Mouse (Mus musculus) layer of hippocampus, adult 9-10 months (tissue): Measurements from ENCODE around the gene Top1.
A peak's percentile ranks its signal among the peaks of the same experiment; 100 is the strongest.

Experiments used
- DNase-seq: peaks from one replicate; pipeline ENCODE4 v3.0.0; 2022; ENCODE audit warnings: low spot score

Gene Top1

DNA sequence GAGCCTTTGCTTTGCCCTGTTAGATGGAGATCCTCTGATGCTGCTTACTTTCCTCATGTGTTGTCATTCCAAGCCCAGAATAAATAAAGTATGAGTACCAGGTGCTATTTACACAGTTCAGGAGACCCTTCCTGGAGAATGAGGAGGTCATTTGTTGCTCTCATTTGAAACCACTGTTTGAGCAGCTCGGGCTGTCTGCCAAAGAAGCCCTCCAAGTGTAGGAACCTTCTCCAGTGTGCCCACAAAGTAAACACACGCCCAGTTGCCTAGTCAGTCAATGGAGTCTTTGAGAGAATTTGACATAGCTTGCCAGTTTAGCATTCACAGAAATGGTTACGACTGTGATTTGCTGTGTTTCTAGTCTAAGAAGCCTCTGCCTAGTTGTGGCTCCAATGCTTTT is 73.1 kb downstream of the Top1 start:
- DNase-seq, result no peak

DNA sequence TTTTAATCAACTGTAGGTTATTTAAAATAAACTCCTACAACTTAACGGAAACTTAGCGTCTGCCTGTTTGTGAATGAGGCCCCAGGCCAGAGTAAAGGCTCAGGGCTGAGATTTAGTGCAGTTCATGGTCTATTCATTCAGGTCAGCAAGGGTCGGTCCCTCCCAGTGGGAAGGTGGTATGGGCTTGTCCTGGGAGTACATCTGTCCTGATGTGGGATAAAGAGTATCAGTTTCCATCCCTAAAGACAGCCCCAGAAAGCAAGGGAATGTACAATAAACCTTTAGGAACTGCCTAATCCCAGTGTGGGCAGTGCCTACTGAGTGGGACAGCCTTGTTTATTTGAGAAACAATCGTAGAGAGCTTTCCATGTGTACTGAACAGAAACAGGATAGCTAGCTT is 77.0 kb downstream of the Top1 start:
- no peak for DNase-seq

DNA sequence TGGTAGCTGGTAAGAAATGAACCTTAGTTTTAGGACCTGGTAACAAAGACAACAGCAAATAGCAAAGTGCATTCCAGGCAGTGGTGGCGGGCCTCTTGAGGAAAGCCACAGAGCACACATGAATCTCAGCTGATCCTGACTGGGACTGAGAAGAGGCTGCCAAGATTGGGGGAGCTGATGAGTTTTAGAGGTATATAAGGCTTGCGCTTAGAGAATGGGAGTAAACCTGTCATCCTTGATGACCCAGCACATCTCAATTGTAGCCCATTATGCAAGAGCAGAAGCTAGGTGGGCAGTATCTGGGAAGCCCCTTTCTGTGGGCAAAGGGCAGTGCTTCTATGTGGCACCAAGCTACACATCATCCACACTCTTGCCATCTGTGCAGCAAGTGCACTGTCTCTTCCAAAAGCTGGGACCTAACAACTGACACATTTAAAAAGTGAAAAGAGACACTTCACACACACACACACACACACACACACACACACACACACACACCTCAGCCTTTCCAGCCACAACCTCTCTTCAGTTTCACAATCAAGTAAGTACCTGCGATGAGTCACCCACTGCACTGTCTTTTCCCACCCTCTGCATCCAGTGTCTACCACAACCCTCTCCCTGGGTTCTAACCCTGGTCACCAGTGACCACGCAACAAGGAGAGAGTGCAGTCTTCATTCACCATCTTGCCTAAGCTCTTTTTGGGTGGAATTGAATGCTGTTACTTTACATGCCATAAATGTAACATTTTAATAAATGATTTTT is 78.1 kb downstream of the Top1 start:
- DNase-seq, result no peak

DNA sequence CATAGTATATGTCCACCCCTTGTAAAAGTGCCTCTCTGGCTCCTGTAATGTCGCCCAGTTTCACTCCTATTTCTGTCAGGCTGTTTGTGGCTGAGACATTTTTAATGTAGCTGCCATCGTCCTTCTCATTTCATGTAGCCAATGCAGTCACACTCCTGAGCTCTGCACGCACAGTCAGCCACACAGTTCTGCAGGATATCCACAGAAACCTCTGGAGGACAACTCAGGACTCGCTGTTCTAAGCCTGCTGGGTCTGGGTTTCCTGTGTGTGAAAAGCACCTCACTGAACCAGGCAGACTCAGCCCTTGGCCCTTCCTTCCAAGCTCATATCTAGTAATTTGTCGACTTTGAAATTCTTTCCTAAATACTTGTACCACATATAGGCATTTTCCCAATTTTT is 78.8 kb downstream of the Top1 start:
- no peak for DNase-seq

DNA sequence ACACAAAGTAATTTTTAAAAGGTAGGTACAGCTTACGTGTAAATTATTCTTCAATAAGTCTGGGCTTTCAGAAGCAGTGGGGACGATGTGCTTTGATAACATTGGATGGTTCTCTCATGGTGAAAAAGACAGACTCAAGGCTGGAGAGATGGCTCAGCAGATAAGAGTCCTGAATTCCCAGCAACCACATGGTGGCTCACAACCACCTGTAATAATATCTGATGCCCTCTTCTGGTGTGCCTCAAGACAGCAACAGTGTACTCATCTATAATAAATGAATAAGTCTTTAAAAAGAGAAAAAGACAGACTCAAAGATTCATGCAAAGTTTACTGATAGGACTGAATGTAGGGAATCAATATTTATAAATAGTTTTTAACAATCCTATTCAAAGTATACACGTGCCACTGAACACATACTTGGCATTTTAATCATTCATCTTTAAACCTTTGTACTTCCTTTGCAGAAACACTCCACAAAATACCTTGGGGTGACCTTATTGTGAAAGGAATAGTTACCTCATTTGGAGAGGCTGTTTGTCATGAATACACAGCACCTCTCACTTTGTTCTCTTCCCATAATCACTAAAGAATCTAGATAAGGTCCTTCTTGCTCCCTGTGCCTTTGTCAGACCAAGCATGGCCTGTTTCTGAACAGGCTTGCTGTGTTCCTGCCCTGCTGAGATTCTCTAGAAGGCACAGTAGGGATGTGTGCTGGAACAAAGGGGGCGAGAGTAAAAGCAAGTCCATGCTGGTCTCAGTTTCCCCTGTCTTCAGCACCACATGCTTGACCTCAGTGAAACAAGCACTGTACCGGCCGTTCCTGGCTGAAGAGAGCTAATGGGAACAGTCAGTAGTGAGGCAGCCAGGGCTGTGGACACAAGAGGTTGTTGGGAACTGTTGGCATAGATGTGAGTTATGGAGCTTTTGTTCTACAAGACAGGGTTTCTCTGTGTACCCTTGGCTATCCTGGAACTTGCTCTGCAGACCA is 80.5 kb downstream of the Top1 start:
- no peak for DNase-seq

DNA sequence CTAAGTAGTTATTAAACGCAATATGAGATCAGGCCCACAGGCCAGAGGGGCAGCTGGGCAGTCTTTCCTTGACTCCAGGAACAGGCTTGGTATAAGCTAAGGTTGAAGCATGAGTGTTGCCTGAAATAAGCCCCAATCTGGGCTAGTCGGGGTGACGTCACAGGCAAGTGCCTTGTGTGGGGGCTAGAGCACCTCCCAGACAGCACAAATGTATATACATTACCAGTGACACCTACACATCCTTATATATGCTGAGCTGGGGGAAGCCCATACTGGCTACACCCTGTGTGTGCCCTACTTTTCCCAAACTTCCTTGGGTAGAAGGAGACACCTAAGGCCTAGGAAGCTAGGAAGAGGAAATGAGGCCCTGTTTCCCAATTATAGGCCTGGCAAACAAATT is 83.3 kb downstream of the Top1 start:
- DNase-seq, result no peak

DNA sequence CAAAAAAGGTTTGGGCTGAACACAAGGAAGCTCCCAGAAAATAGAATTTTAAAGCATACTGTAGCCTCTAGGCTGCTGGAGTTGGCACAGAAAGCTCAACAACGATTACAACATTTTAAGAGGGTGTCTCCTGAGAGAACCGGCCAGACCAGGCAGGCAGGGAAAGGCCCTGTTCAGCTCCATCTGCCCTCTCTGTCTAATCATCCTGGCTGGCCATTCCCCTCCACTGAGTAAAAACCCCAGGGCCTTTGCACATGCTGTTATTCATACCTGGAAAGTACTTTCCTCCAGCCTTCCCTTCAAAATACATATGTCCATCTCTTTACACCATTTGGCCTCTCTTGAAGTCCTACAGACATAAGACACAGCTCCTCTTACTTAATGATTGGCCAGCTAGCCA is 83.7 kb downstream of the Top1 start:
- DNase-seq, result no peak

DNA sequence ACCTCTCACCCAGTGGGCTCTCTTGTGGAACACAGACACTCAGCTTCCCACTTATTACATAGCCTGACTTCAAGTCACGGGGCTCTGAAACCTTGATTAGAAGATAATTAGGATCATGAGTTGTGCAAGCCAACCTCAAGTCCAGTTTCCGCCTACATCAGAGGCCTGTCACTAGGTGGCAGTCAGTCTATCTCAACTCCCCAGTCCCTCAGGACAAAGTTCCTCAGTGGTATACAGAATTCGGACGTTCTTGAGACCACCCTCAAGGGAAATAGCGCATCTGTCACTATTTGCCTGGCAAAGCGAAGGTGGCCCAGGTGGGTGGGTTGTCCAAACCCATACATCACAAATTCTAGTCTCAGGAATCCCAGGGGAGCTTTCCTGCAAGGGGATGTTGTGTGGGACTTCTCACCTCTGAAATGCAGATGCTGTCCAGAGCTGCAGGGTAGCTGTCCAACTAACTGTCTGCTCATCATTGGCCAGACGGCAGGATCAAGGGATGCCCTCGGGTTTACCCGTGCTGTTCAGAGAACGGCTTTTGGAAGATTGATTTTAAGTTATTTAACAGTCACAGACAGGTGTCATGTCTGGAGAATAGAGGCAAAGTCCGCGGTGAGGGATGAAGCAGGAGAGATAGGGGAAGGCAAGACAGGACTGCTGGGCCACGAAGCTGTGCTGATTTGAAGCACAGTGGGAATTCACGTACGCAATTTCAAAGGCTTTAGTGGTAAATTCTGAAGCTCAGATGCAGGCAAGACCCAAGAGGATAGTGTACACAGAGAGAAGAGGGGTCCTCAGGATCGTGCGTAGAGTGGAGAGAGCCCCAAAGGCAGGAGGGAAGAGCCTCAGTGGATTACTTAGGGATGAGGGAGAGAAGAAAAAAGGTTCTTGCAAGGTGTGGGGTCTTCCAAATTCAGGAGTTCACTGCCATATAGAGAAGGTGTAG is 84.4 kb downstream of the Top1 start:
- DNase-seq, result no peak

DNA sequence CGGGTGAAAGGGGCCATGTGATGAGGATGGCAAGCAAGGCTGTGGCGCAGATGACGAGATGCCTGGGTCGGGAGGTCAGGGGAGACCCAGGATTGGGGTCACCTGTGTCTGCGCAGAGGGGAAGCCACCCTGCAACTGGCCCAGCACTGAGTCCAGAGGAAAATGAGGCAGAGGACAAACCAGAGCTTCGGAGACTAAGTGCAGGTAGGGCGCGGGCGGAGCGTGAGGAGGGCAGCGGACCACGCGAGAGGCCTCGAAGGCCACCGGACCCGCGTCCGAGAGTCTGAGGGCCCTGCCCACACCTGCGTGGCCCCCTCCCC is 85.1 kb downstream of the Top1 start:
- DNase-seq, result no peak

DNA sequence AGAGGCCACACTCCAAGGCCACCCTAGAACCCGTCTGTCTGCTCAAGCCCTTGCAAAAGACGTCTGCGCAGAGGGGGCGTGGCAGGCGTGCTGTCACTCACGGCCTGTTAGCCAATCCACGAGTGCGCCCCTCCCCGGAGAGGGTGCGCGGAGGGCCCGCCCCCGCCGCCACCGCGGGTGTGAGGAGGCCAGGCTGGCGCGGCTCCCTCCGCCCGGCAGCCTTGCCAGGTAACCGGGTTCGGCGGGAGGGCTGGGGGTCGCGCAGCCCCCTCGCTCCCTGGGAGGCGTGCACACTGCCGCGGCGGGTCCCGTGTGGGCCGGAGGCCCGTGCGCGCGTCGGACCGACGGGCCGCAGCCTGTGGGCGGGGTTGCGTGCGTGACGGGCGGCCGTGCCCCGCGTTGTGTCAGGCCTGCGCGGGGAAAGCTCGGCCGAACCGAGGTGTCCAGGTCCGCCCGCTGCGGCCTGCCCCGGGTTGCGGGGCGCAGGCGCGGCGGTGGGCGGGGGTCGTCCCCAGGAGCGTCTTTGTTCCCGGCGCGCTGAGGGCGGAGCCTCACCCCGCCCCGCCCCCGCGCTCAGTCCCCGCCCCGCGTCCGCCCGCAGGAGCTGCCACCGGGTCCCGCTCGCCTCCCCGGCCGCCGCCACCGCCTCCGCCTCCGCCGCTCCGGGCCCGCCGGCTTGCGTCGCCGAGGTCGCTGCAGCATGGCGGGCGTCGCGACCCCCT is 85.6 kb downstream of the Top1 start, which contains the start of gene Plcg1:
TSS of gene Plcg1 (plus strand) at position 184 of the 722 bp plus-strand sequence.
- DNase-seq, result peak; percentile 61

DNA sequence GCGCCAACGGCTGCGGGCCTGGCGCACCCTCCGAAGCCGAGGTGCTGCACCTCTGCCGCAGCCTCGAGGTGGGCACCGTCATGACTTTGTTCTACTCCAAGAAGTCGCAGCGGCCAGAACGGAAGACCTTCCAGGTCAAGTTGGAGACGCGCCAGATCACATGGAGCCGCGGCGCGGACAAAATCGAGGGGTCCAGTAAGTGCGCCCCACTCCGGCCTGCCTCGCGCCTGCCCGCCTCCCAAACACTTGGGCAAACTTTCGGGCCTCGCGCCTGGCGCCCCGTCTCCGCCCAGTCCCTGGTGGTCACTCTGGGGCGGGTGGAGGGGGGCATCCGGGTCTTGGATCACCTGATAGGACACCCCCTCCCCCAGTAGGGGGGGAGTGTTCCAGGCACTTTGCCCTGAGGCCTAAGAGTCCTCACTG is 86.2 kb downstream of the Top1 start:
- DNase-seq, result no peak

DNA sequence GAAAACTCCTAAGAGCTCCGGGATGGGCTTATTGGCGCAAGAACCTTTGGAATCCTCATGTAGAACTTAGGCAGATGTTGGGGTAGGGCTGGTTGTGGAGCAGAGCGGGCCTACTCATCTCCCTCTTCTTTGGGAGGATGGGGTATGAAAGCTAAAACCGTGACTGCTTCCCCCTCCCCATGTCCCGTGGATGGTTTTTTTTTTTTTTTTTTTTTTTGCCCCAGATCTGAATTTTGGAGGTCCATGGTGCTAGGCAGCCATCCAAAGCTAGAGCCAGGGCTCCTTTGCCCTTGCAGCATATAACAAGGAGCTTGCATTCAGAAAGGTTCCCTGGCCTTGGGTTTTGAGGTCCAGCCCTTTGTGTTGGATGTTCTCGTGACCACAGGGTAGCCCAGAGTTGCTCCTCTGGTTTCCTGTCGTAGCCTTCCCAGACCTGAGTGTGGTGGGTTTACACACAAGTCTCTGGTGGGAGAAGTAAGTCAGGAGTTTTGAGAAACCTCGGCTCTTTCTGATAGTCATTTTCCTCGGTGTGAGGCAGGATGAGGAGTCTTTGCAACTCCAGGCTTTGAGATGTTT is 86.8 kb downstream of the Top1 start:
- no peak for DNase-seq

DNA sequence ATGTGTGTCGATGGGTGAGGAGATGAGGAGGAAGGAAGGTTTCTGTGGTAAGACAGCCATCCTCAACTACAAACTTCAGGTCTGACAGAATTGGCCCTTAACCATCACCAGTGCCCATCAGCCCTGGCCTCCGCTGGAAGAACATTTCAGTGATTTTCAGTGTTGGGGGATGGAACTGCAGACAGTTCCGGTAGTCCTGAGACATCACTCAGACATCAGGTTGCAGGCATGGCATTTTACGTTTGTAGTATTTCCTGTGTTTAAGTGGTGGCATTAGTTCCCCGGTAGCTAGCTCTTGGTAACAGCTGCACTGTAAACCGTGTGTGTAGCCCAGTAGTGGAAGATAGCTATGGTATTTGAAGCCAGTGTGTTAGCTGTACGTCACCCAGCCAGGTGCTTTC is 87.4 kb downstream of the Top1 start:
- DNase-seq, result no peak

DNA sequence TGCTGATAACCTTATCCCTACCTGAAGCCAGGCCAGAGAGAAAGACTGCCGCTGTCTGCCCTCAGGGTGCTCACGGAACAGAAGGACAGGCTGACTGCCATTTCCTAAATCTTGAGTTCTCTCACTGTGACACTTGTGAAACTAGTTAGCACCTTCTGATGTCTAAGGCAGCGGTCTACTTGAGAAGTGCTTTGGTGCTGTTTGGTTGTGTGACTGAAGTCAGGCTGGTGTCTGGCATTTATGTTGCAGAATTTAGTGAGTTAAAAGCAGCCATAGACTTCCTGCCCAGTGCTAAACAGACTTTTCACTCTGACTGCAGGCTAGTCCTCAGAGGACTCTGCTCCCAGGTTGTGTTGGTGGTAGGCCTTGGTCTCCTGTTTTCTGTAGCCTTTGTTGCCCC is 88.6 kb downstream of the Top1 start:
- no peak for DNase-seq

DNA sequence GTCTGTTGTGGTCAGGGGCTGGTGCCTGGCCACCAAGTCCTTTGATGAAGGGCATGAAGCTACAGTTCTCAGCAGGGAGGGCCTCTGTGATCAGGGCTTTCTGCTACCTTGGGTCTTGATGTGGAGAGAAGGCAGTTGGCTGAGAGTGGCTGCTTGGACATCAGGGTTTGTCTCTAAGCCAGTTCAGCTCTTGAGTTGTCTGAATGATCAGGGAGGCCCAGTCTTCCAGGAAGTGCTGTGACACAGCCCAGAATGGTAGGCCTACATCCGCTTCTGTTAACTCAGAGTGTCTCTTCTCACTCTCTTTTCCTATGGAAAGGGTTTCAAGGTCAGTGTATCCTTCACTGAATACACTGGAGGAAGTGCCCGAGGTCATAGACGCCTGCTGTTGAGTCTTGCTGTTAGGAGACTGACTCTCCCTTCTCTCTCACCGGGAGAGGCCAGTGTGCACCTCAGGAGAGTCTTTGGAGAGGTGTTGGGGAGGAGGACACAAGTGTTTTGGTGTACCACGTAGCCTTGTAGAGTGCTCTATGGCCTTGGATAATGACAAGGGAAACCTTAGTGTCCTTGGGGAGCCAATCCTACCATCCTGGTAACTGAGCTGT is 90.1 kb downstream of the Top1 start:
- DNase-seq, result no peak

DNA sequence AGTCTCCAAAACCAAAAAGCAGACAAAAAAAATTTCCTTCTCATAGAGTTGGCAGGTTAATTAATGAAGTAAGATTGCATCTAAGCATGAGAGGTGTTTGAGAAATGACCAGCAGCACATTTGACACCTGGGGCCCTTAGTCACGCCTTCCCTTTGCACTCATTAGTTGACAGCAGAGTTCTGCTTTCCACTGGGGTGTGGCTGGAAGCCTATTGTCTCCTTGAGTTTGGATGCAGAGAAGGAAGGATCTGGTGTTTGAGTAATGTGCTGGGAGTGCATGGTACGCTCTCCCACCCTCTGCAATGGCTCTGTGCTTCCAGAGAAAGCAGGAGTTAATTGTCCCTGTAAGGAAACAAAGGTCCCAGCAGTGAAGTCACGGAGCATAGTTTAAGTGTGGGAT is 90.8 kb downstream of the Top1 start:
- DNase-seq, result no peak

DNA sequence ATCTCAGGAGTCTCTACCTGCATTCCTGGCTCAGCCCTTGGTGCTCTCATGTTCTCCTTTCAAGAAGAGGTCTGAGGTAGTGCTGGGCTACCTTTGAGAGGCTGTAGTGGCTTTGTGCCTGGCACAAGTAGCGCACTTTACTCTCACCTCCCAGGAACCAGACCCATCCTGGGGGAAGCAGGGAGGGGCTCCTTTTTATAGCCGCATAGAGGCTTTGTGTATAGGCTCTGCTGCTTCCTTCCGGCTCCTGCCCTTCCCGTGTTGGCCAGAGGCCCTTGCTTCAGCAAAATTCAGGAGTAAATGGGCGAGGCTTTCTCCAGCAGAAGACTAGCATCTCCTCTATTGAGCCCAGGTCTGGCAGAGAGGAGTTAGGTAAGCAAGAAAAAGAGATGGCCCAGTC is 92.7 kb downstream of the Top1 start:
- no peak for DNase-seq

DNA sequence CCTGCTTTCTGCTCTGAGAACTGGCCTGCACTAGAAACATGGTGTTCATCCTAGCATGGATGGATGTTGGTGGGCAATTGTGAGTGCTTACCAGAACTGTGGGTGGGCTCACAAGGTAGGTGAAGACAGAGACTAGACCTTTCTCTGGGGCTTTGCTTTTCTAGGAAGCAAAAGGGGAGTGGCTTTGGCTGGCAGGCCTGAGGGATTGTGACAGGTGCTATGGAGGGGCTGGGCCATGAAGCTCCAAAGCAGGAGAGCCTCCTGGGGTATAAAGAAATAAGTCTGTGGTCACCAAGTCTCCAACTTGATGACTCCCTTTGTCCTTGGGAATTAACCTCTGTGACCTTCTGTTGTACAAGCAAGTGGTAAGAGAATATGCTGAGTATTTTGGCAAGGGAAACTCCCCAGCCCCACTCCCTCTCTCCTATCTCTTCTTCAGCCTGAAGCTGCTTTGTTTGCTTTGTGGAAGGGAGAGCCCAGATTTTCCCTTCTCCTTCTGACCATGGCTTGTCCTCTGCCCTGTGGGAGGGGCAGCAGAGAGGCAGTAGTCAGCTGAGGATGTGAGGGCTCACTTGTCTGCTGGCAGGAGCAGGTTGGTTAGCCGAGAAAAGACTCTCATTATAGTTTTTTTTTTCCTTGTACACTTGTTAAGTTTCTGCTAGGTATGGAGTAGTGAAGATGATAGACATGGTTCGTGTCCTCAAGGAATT is 94.1 kb downstream of the Top1 start:
- DNase-seq, result no peak

DNA sequence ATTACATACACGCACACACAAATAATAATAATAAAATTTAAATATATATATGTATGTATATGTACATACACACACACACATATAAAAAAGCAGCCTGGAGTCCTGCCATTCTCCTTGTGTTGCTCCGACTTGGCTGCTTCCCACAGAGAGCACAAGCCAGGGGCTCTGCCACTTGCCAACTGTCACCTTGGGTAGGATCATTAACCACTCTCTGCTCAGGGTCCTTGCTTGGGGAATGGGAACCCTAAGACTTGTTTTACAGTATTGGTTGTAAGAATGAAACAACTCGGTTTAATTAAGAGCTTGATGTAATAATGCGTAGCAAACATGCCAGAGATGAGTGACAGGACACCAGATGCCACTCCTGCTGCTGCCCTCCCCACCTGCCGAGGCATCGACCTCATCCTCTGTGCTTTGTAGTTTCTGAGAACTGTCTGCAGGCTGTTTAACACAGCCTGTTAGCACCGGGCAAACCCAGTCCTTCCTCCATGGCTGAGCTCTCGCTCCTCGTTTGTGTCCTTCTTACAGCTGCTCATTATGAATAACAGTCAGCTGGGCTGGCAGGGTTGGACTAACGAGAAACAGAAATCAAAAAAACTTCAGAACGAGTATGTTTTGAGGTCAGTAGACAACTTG is 95.0 kb downstream of the Top1 start:
- no peak for DNase-seq

DNA sequence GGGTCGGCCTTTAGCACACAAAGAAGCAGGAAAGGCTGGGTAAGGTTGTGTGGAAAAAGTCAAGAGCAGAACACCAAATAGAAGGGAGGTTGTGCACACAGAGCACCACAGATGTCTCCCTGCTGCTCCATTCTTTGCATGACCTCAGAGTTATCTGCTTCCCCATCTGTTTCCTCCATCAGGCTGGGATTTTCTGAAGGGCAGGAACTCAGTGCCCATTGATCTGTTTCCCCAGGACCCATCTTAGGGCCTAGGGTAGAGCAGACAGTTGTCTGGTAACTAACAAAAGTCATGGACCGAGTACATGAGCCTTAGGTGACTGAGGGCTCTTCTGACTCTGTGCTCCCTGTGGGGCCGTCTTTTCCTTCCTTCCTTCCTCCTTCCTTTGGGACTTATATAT is 95.9 kb downstream of the Top1 start:
- DNase-seq, result no peak
